Mouse (Mus musculus): ENCODE data around the gene Rbpms2.

GRCm38 (mm10) chr9:65631354-65632021, 2.0 kb downstream of the Rbpms2 start:
- TF ChIP-seq CTCF (IDR thresholded peaks at IDR 0.05; ENCODE audit: low read depth, low read length) (no peak), GATA1 (IDR thresholded peaks at IDR 0.05; ENCODE audit: borderline replicate concordance, low read length) (no peak), TAL1 (conservative IDR thresholded peaks at IDR 0.05; ENCODE audit: low read depth, low read length) (no peak)
